Mouse (Mus musculus) kidney, postnatal 25 days (tissue): ENCODE measurements at regions not wholly inside any gene's neighbourhood (a gene's known extent, or its start where the extent isn't known, plus 50 kb on each side); places are given as distances from the start of the nearest gene placed in this dataset.

Source experiments
- DNase-seq, 2 experiments: peaks; one replicate each; pipeline ENCODE4 v3.0.0; 2021; ENCODE audit warnings: mixed read lengths in 2 of 2

DNA sequence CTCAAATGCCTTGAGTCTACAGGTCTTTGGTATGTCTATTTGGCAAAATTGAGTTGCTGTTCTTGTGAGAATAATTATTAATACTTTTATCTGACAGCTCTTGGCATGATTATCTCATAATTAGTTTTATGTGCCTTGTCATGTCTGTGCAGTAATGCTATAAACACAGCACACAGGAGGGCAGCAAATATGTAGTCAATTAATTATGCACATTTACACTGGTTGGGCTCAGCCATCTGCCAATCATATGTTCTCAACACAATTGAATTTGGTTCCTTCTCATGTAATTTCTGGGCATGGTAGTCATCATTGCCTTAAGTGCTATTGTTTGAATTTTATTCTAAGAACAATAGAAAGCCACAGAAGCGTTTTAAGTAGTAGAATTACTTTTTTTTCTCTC is 1650.7 kb upstream of the Tenm2 start:
- no peak for DNase-seq

DNA sequence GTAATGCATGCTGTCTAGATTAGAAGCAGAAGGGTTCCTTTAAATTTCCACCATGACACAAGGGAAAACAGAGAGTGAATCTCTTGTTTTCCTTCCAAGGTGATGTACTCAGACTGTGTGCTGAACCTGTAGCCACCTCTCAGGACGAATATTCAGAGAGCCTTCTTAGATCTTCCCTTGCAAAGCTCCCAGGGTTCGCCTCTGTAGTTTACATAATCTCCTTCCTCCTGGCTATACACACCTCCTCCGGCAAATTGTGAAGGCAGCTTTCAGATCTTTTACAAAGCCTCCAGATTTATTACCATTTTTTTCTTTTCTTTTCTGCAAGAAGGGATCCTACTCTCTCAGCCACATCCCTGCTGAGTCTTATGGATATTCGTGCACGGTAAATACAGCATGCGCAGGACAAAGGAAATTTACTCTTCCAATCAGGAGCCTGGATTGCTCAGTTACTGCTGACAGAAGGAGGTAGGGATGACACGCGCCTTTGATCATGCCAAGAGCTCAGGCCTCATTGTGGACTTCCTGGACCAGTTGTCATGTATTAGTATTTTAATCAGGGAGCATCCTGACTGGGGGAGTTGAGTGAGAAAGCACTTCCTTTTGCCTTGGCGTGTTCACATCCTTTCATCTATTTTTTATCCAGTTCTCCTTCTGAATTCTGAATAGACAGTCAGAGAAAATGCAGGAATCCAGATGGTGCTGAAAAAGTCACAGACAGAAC is 1626.0 kb upstream of the Tenm2 start:
- no peak for DNase-seq

DNA sequence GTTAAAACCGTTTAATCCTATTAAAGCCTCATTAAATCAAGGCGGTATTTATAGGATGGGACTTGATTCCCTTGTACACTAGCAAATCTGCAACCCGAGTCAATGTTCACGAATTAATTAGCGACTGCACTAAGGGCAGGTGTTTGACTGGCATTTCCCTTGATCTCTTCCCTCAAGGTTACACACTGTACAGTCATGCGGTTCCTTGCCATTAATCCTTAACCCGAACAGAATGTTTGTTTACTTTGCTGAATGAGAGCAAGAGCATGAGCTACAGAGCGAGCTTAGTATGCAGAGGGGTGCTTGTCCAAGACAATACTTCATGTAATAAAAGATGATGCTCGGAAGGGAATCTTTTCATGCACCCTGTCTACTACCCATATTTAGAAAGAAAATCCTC is 1620.9 kb upstream of the Tenm2 start:
- DNase-seq = peak; percentile 40 to 51

DNA sequence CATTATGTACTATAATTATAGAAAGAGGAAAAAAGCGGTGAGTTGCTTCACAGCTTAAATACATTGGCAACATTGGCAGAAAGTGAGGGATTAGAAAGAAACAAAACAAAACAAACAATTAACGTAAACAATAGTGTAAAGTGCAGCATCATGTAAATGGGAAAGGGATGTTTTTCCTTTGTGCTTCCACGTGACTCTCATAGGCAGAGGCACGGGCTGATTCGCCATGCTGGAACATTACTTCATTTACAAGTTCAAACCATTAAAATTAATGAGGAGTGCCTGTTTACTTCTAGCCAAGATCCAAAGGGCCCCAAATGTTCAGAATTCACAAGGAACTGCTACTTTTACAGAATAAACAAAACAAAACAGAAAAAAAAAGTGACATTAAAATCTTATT is 1593.4 kb upstream of the Tenm2 start:
- no peak for DNase-seq

DNA sequence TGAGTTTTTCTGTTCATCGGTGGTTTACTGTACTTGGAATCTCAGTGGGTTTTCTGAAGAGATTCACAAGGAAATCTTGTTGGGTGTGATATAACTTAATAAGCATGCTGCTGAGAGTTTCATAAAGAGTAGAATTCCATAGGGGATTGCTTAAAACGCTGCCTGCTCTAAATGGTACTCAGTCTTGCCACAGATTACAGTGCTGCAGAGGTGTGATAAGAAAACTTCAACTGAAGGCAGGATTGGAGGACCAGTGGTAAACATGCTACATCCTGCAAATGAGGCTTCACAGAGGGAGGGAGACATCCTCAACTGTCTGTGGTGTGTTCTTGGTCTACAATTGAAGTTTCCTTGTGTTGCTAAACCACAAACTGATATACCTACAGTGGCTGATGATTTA is 1592.6 kb upstream of the Tenm2 start:
- no peak for DNase-seq

DNA sequence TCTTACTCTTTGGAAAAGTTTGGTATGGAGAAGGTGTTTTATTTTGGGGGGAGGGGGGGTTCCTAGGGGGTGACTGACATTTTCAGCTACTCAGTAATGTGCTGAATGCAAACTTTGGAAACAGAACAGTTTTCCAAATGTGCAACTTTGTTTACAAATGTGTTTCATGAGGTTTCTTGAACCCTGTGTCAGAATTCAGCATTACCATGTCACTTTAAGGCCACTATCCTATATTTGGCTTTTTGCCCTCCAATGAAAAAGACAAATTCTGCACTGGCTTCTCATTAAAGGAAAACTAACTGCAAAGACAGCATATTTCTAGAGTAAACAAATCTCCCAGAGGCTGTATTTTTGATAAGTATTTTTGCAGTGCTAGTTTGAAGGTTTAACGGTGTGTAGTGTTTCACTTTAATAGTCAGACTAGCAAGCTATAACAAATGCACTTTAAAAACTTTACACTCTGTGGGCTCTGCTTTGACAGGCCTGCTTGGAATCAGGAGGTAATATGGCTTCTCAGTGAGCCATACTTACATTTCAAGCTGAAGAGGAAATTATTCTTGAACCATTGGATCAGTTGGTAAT is 1589.5 kb upstream of the Tenm2 start:
- no peak for DNase-seq

DNA sequence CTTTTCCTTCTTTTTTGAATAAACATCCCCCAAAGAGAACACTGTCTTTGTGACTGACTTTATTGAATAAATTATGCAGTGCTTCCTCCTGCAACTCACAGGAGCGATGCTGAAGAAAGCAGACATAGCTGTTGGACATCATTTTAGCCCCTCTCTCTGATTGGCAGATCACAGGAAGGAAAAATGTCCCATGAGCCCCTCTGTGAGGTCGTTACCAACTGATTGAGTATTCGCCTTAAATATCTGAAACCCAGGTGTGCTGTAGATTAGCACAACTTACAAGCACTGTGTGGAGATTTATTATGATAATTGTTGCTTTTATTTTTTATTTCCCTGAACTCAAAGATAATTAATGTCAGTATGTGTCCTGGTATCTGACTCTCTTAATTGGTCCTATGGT is 1582.4 kb upstream of the Tenm2 start:
- DNase-seq = no peak

DNA sequence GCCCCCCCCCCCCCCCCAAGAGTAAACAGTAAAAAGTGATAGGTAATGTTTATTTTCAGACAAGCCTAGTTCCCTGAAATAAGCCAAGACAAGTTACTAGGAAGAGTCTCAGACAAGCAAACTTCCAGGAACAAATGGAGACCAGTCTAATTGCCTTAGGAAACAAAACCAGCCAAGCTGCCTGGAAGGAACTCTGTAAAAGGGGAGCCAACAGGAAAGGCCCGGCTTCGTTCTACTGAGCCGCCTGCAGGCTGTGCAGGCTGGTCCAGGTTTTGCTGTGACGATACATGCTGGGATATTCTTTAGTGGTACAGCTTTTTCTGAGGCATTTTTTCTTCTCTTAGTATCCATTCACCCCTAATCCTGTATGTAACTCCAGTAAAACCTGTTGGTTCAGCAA is 1547.8 kb upstream of the Tenm2 start:
- DNase-seq = no peak

DNA sequence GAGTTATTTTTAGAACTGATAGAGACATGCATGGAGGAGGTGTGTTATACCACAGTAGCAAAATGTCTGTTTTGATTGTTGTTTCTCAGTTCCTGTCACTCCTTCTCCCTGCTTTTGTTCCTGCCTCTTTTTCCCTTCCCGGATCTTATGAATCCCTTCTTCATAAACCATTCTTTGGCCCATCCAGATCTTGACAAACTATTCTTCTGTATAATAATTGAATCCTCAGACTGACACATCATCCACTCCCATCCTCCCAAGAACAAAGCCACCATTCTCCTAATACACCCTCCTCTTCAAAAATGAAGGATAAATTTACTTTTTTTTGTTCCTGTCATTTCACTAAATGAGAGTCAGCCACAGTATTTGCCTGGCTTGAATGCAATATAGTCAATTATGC is 1543.8 kb upstream of the Tenm2 start:
- no peak for DNase-seq

DNA sequence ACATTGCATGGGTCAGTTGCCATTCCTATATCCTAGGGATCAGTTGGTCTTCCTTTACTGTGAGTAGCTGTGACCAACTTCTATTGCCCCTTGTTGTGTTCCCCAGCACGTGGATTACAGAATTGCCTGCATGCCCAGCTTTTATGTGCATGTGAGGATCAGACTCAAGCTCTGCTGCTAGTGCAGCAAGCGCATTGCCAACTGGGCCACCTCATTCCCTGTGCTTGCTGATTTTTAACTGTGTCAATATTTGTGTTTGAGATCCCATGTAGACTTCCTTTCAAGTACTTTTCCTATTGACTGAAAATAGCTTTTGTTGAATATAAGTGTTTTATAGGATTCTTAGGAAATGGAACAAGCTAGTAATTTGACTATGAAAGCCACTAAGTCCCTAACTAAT is 1526.5 kb upstream of the Tenm2 start:
- no peak for DNase-seq

DNA sequence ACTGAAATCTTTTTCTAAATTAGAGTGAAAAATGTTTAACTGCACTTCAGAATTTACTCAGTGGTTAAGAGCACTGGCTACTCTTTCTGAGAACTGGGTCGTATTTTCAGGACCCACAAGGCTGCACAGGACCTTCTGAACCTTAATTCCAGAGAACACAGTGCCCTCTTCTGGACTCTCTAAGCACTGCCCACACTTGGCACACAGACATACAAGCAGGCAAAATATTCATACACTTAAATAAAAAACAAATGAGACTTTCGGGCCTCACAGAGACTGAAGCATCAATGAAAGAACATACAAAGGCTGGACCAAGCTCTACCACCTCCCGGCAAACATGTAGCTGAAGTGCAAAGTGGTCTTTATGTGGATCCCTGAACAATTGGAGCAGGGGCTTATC is 1511.8 kb upstream of the Tenm2 start:
- DNase-seq = peak in 1 of 2 experiments; percentile 41

DNA sequence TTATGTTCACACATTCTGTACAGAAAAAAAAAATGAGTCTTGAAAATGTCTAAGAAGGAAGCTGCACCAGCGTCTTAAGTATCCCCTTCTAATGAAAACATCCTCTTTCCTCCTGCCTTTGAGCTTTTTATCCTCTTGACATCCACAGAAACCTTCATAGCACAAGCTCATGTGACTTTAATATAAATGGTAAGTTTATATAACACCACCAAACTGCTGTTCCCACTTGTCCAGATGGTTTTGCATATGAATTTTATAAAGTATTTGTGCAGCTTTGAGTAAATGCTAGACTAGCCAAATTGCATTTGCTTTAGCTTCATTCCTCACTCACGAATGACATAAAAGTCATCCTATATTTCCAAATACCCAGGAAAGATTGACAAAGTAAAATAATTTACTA is 1493.3 kb upstream of the Tenm2 start:
- DNase-seq = no peak

DNA sequence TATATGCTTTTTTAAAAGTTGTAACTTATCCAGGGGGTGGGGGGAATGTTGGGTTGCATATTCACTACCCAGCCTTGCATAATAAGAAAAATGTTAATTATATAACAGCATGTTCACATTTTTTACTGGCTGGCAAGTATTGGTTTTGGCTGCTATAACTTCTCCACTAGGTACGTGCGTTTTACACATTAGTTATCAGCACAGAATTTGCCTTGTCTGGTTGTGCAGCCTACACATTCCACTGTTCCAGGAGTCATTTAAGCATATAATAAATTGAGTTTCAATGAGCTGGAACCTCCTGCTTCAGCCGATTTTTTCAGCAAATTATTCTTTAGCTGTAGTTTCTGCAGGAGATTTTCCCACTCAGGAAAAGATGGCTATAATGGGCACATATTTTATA is 1479.9 kb upstream of the Tenm2 start:
- DNase-seq = no peak

DNA sequence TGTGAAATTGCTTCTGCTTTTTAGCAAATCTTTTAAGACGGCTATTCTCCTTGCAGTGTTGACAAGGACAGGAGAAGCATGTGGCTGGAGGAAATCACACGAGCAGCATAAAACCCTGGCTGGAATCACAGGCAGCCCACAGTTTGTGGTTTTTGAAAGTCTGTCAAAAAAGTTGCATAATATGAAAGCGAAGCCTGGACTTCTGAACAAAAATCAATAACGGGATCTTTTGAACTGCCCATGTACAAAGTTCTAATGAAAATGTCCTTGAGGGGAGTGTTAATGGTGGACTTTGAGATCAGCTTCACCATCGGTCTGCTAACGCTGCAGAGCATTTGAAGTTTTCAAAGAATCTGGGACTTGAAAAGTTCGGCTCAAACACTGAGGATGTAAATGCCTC is 1445.5 kb upstream of the Tenm2 start:
- DNase-seq = no peak

DNA sequence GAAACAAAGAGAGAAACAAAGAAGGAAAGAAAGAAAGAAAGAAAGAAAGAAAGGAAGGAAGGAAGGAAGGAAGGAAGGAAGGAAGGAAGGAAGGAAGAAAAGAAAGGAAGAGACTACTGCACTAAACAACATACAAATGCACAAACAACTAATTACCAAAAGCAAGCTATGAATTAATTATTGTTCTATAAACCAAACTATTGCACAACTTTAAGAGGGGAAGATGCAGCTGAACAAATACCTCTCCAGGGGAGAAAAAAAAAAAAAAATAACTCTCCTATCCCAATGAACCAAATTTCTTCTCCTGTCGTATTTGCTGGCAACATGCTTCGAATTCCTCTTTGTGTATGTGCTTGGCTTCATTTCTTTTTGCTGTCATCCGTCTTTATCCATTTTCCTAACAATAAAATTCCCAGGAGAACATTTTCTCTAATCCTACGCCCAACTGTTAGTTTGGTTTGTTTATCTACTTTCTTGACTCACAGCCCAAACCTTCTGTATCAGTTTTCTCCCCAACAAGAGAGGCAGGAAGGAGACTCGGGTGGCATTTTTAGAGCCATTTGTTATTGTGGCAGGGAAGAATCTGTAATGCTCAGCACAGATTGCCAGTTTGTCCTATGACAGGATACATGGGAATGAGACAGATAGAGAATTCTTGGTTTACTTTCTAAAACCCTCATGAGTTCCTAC is 1437.7 kb upstream of the Tenm2 start:
- no peak for DNase-seq
